Mouse (Mus musculus) neural tube, embryonic 14.5 days (tissue): ENCODE data around the gene Cd200r2. TPM values are rescaled to one million over a fixed set of nuclear protein-coding genes. Genes with fewer than 3 reads are reported as not detected.

ENCODE experiments used
- ATAC-seq: fragments of 200-750 bp; cut with Nextera tagmentation; 2 replicates; pipeline ENCODE4 v1.8.0; 2017; ENCODE audit warnings: low read depth, mild to moderate bottlenecking, moderate TSS enrichment, moderate library complexity
- H3K27ac ChIP-seq: fragments of 300-500 bp; sonication (generic); 2 replicates; pipeline ENCODE4 v1.5.1; 2014; ENCODE audit warnings: low read depth, mild to moderate bottlenecking, control low read depth, low read length, moderate library complexity, mixed read lengths
- H3K27me3 ChIP-seq: fragments of 300-500 bp; sonication (generic); 2 replicates; pipeline ENCODE4 v1.6.1; 2014; ENCODE audit warnings: low read length; ENCODE audit not compliant: control insufficient read depth, insufficient read depth
- H3K36me3 ChIP-seq: fragments of 300-500 bp; sonication (generic); 2 replicates; pipeline ENCODE4 v1.6.1; 2014; ENCODE audit warnings: low read length, mixed read lengths; ENCODE audit not compliant: control insufficient read depth, insufficient read depth
- H3K4me1 ChIP-seq: fragments of 300-500 bp; sonication (generic); 2 replicates; pipeline ENCODE4 v1.6.1; 2014; ENCODE audit warnings: low read length; ENCODE audit not compliant: control insufficient read depth, insufficient read depth
- H3K4me2 ChIP-seq: fragments of 300-500 bp; sonication (generic); 2 replicates; pipeline ENCODE4 v1.6.1; 2014; ENCODE audit warnings: mild to moderate bottlenecking, low read depth, low read length, control low read depth
- H3K4me3 ChIP-seq: fragments of 300-500 bp; sonication (generic); 2 replicates; pipeline ENCODE4 v1.5.1; 2014; ENCODE audit warnings: low read depth, low read length, control low read depth, mixed read lengths
- H3K9ac ChIP-seq: fragments of 300-500 bp; sonication (generic); replicated peaks from 2 replicates; pipeline ENCODE4 v1.6.1; 2014; ENCODE audit warnings: low read depth, mild to moderate bottlenecking, control low read depth, low read length, mixed read lengths
- H3K9me3 ChIP-seq: fragments of 300-500 bp; sonication (generic); 2 replicates; pipeline ENCODE4 v1.6.1; 2016; ENCODE audit warnings: low read length; ENCODE audit not compliant: control insufficient read depth
- WGBS: fragments of 180-500 bp; shearing (Covaris S2); extraction: QIAGEN DNeasy Blood & Tissue Kit; methylation state at CpG from one replicate; pipeline ENCODE4 v1.1.7; 2014; 5-methylcytosine and 5-hydroxymethylcytosine counted together
- polyA plus RNA-seq: library from polyadenylated mRNA; unstranded; fragments of >200 nt; fragmentation: Nextera tagmentation; extraction: Ambion mirVana; gene quantifications from 2 replicates; pipeline ENCODE4 v1.2.1, GENCODE M21; 2014

Cd200r2 gene
- polyA plus RNA-seq, 1 experiment from 2014 or later, result 0.15 TPM

DNA sequence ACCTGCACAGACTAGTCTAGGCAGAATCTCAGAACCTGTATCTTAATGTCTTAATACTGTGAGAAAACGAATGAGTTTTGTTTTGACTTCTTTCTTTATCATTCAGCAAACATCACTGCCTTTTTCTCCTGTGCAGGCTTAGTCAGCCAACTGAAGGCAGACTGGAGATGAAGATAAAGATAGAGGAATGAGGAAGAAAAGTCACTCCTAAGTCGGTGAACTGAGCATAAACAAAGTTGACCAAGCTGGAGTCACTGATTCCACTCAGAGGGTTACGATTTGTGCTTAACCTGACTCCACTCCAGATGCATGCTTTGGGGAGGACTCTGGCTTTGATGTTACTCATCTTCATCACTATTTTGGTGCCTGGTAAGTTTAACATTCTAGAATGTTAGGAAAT lies 76.6 kb downstream of the Cd200r2 start, which contains the start of gene Cd200r3:
Gene Cd200r3 (plus strand): TSS at position 211 of the 400 bp plus-strand sequence.
- no peak within 1 kb of the TSS for H3K9ac ChIP-seq
- H3K36me3 ChIP-seq, result no peaks in the 10 kb centered on the region
- ATAC-seq, result no peak
- no peak within 1 kb of the TSS for H3K4me2 ChIP-seq
- no peaks in the 10 kb centered on the region for H3K4me1 ChIP-seq
- H3K9me3 ChIP-seq, result no peaks in the 10 kb centered on the region
- no peak within 1 kb of the TSS for H3K4me3 ChIP-seq
- no peaks in the 10 kb centered on the region for H3K27me3 ChIP-seq
- no peak within 1 kb of the TSS for H3K27ac ChIP-seq
- 85% methylated on average over 3 of the region's 3 CpGs for WGBS

DNA sequence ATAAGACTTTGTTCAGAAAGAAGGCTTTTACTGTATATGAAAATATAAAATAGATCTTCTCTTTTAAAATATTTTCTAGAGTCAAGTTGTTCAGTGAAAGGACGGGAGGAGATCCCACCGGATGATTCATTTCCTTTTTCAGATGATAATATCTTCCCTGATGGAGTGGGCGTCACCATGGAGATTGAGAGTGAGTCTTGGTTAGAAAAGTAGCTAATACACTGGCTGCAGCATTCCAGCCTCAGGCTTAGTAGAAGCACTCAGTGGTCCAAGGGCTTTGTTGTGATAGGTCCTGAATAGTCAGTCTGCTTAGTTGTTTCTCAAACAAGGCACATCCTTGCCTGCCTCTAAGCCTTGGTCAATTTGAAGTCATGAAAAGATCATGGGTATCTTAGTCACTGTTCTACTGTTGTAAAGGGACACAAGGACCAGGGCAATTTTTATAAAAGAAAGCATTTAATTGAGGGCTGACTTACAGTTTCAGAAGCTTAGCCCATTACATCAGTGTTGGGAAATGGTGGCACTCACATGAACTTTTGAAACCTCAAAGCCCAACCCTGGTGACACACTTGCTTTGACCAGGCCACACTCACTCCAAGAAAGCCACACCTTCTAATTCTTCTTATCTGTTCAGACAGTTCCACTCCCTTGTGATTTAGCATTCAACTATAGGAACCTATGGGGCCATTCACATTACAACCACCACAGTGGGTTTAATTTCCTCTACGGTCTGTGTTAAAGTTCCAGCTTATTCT lies 84.6 kb downstream of the Cd200r2 start:
- H3K36me3 ChIP-seq, result no peaks in the 10 kb centered on the region
- no peaks in the 10 kb centered on the region for H3K9me3 ChIP-seq
- no peak overlapping the region for H3K4me2 ChIP-seq
- no peaks in the 10 kb centered on the region for H3K27me3 ChIP-seq
- no peak overlapping the region for H3K27ac ChIP-seq
- no peaks in the 10 kb centered on the region for H3K4me1 ChIP-seq
- H3K4me3 ChIP-seq, result no peak overlapping the region
- WGBS, result 77% methylated on average over 4 of the region's 4 CpGs
- no peak for ATAC-seq
- no peak overlapping the region for H3K9ac ChIP-seq

DNA sequence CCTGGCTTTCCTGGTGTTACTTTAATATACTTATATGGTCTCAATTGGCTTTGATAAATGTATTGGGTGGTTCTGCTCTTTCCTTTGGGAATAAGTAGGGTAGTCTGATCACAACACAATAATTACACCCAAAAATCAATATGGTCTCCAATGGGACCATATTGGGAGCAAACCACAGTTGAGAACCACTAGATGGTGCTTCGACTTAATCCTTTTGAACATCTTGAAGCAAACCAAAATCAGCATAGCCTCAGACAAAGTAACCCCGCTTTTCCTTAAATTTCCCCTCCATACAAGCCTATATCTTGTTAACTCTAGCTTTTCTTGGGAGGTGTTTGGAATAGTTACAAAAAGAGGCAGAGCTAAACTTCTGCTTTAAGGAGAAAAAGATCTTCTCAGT lies 95.4 kb downstream of the Cd200r2 start:
- ATAC-seq, result no peak
- H3K4me3 ChIP-seq, result no peak overlapping the region
- no peaks in the 10 kb centered on the region for H3K27me3 ChIP-seq
- H3K36me3 ChIP-seq, result no peaks in the 10 kb centered on the region
- 86% methylated on average over 2 of the region's 2 CpGs for WGBS
- no peaks in the 10 kb centered on the region for H3K4me1 ChIP-seq
- no peak overlapping the region for H3K4me2 ChIP-seq
- H3K27ac ChIP-seq, result no peak overlapping the region
- no peaks in the 10 kb centered on the region for H3K9me3 ChIP-seq
- no peak overlapping the region for H3K9ac ChIP-seq

DNA sequence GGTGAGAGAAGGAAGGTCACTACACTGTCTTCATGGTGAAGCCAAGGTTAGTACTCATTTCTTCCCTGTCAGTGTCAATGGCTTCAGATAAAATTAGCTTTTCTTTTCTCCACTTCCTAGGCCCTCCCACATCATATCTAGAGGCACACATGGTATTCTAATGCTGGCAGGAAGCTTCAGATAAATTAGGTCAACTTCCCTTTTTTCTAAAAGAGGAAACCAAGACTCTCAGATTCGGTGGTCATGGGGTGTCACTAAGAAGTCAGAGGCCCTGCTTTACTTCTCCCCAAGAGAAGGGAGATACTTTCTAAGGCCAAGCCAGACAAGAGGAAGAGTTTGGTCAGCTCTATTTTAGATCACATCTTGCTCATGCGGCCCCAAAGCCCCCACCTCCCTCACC lies 95.9 kb downstream of the Cd200r2 start:
- 86% methylated on average over 2 of the region's 2 CpGs for WGBS
- H3K9me3 ChIP-seq, result no peaks in the 10 kb centered on the region
- H3K9ac ChIP-seq, result no peak overlapping the region
- H3K36me3 ChIP-seq, result no peaks in the 10 kb centered on the region
- no peaks in the 10 kb centered on the region for H3K4me1 ChIP-seq
- no peaks in the 10 kb centered on the region for H3K27me3 ChIP-seq
- ATAC-seq, result no peak
- no peak overlapping the region for H3K27ac ChIP-seq
- no peak overlapping the region for H3K4me3 ChIP-seq
- no peak overlapping the region for H3K4me2 ChIP-seq

DNA sequence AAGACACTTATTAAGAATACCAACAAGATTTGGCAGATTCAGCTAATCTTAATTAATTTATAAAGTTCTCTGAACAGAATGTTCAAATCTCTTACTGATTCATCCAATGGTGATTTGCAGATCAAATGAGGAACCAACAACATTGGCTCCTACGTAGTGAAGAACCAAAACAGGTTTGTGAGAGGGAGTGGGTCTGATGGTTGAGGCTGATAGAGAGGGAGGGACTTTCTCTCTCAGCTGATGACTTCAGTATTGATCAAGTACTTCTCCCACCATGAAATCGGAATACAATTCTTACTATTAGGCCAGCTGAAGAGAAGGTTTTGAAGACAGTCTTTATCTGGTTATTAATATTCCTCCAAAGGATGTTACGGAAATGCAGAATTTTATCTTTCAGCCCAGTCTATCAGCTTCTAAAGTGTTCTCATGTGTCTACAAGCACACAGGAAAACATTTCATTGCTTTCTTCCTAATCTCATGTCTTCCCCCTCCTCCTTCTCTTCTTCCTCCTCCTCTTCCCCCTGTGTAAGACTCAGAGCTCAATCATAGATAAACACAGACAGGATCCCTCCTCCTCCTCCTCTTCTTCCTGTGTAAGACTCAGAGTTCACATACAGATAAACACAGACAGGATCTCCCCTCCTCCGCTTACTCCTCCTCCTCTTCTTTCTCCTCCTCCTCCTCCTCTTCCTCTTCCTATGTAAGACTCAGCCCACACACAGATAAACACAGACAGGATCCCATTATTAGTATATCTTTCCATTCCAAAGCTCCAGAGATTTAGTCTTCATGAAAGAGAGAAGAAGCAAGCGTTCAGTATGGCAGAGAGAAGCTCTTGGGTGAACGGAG lies 97.9 kb downstream of the Cd200r2 start:
- ATAC-seq, result no peak
- Histone ChIP-seq H3K9ac (no peak overlapping the region), H3K9me3 (no peaks in the 10 kb centered on the region), H3K27ac (no peak overlapping the region), H3K27me3 (no peaks in the 10 kb centered on the region), H3K4me3 (no peak overlapping the region), H3K4me2 (no peak overlapping the region), H3K4me1 (no peaks in the 10 kb centered on the region), H3K36me3 (no peaks in the 10 kb centered on the region)
- 93% methylated on average over 6 of the region's 6 CpGs for WGBS

DNA sequence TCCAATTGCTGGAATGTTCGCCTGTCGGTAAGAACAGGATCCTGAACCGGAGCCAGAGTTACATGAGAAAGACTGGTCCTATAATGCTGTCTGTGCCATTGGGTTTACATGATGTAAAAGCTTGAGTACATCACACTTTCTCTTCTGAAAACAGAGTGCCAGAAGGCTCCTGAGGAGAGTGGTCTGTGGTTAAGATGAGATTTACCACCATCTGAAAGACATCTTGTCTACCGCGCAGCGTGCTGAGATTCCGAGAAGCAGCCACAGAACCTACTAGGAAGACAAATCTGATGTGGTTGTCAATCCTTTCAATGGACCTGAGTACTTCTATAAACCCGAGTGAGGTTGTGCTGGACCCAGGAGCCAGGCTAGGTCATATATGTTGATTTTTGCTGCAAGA lies 98.5 kb downstream of the Cd200r2 start:
- WGBS, result 96% methylated on average over 8 of the region's 8 CpGs
- no peaks in the 10 kb centered on the region for H3K27me3 ChIP-seq
- H3K36me3 ChIP-seq, result no peaks in the 10 kb centered on the region
- no peak overlapping the region for H3K4me3 ChIP-seq
- no peak overlapping the region for H3K9ac ChIP-seq
- no peaks in the 10 kb centered on the region for H3K4me1 ChIP-seq
- H3K9me3 ChIP-seq, result no peaks in the 10 kb centered on the region
- H3K27ac ChIP-seq, result no peak overlapping the region
- no peak overlapping the region for H3K4me2 ChIP-seq
- ATAC-seq, result no peak

Other genes with a start within 250 kb of the Cd200r2 start
- gene Nepro, start 142.8 kb upstream of the Cd200r2 start, polyA plus RNA-seq, result 5.4 and 6.1 TPM in 2 replicates
- 42.3 and 44.9 TPM in 2 replicates for gene Gtpbp8, start 120.7 kb upstream of the Cd200r2 start, polyA plus RNA-seq
- gene Cd200r1, start 101.4 kb upstream of the Cd200r2 start, polyA plus RNA-seq, result 0.29 and 0.41 TPM in 2 replicates
- not detected in 2 replicates for gene Cd200r4, start 55.4 kb upstream of the Cd200r2 start, polyA plus RNA-seq
- not detected in 2 replicates for gene Cd200r3, start 76.6 kb downstream of the Cd200r2 start, polyA plus RNA-seq
- gene Ccdc80, start 226.3 kb downstream of the Cd200r2 start, polyA plus RNA-seq, result 15.6 and 22.4 TPM in 2 replicates